Mouse (Mus musculus): Measurements from ENCODE around the gene Zdhhc24.

DNA sequence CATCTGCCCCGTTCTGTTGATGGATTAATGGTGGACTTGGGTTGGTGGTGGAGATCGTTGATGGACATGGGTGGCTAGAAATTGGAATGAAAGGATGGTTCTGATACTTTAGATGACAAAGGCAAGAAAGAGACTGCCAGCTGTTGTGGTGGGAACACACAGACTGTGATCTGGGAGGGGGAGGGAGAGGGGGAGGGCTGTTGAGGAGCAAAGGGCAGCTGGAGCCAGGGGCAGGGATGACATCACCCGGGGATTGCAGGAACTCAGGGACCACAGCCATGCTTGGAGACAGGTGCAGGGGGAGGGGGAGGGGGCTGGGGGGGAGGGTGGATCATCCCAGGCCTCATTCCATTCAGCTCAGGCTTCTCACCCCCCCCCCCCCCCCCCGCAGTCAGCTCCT is 2.2 kb upstream of the Zdhhc24 start:
- TF ChIP-seq CTCF (IDR thresholded peaks at IDR 0.05; ENCODE audit: extremely low read depth, insufficient read depth, insufficient read length, insufficient replicate concordance) = no peak
- TF ChIP-seq POLR2A (IDR thresholded peaks at IDR 0.05; ENCODE audit: low read depth, low read length) = no peak
